Mouse (Mus musculus): ENCODE measurements around the gene Meis3. TPM values are rescaled to one million over a fixed set of nuclear protein-coding genes. Genes with fewer than 3 reads are reported as not detected.

Meis3 gene
- polyA plus RNA-seq, 1 experiment, result 4.5 TPM

- no peak overlapping the region for H3K27ac ChIP-seq (ENCODE audit: insufficient read depth, low read length)
- H3K9ac ChIP-seq (ENCODE audit: low read depth, poor library complexity, severe bottlenecking), result no peak overlapping the region
- no peaks in the 10 kb centered on the region for H3K4me1 ChIP-seq (ENCODE audit: control insufficient read depth, insufficient read depth, low read length)
- TF ChIP-seq POLR2A (IDR thresholded peaks at IDR 0.05; ENCODE audit: insufficient read depth, low read length) (no peak), CTCF (IDR thresholded peaks at IDR 0.05; ENCODE audit: low read depth, low read length) (no peak), EP300 (IDR thresholded peaks at IDR 0.05; ENCODE audit: insufficient read depth, low read depth, low read length) (no peak)
- H3K9me3 ChIP-seq (replicated peaks; ENCODE audit: control insufficient read depth, insufficient read depth, low read length, poor library complexity, severe bottlenecking), result no peaks in the 10 kb centered on the region
- no peaks in the 10 kb centered on the region for H3K27me3 ChIP-seq (ENCODE audit: control insufficient read depth, insufficient read depth, low read length, poor library complexity, severe bottlenecking)
- no peak overlapping the region for H3K4me3 ChIP-seq (ENCODE audit: low read depth, low read length)
- no peaks in the 10 kb centered on the region for H3K36me3 ChIP-seq (ENCODE audit: control insufficient read depth, insufficient read depth, low read length, poor library complexity, severe bottlenecking)
These were observed 12.6 kb downstream of the Meis3 start for GRCm38 (mm10) chr7:16187494-16187893.

GRCm38 (mm10) chr7:16192315-16192714 lies 17.4 kb downstream of the Meis3 start:
- Histone ChIP-seq H3K9me3 (replicated peaks; ENCODE audit: control insufficient read depth, insufficient read depth, low read length, poor library complexity, severe bottlenecking) (no peaks in the 10 kb centered on the region), H3K27ac (ENCODE audit: insufficient read depth, low read length) (no peak overlapping the region), H3K9ac (ENCODE audit: low read depth, poor library complexity, severe bottlenecking) (no peak overlapping the region), H3K4me1 (ENCODE audit: control insufficient read depth, insufficient read depth, low read length) (no peaks in the 10 kb centered on the region), H3K27me3 (ENCODE audit: control insufficient read depth, insufficient read depth, low read length, poor library complexity, severe bottlenecking) (no peaks in the 10 kb centered on the region), H3K4me3 (ENCODE audit: low read depth, low read length) (no peak overlapping the region), H3K36me3 (ENCODE audit: control insufficient read depth, insufficient read depth, low read length, poor library complexity, severe bottlenecking) (no peaks in the 10 kb centered on the region)
- no peak for TF ChIP-seq EP300 (IDR thresholded peaks at IDR 0.05; ENCODE audit: insufficient read depth, low read depth, low read length)
- TF ChIP-seq CTCF (IDR thresholded peaks at IDR 0.05; ENCODE audit: low read depth, low read length), result peak; percentile 63

- H3K27ac ChIP-seq (ENCODE audit: insufficient read depth, low read length), result no peak overlapping the region
- no peaks in the 10 kb centered on the region for H3K36me3 ChIP-seq (ENCODE audit: control insufficient read depth, insufficient read depth, low read length, poor library complexity, severe bottlenecking)
- H3K9me3 ChIP-seq (replicated peaks; ENCODE audit: control insufficient read depth, insufficient read depth, low read length, poor library complexity, severe bottlenecking), result no peaks in the 10 kb centered on the region
- H3K27me3 ChIP-seq (ENCODE audit: control insufficient read depth, insufficient read depth, low read length, poor library complexity, severe bottlenecking), result no peaks in the 10 kb centered on the region
- H3K9ac ChIP-seq (ENCODE audit: low read depth, poor library complexity, severe bottlenecking), result no peak overlapping the region
- TF ChIP-seq EP300 (IDR thresholded peaks at IDR 0.05; ENCODE audit: insufficient read depth, low read depth, low read length) (no peak), CTCF (IDR thresholded peaks at IDR 0.05; ENCODE audit: low read depth, low read length) (no peak), POLR2A (IDR thresholded peaks at IDR 0.05; ENCODE audit: insufficient read depth, low read length) (no peak)
- no peak overlapping the region for H3K4me3 ChIP-seq (ENCODE audit: low read depth, low read length)
- no peaks in the 10 kb centered on the region for H3K4me1 ChIP-seq (ENCODE audit: control insufficient read depth, insufficient read depth, low read length)
These were observed 18.8 kb downstream of the Meis3 start for GRCm38 (mm10) chr7:16193702-16194101.

- H3K27ac ChIP-seq (ENCODE audit: insufficient read depth, low read length), result no peak overlapping the region
- no peaks in the 10 kb centered on the region for H3K4me1 ChIP-seq (ENCODE audit: control insufficient read depth, insufficient read depth, low read length)
- no peaks in the 10 kb centered on the region for H3K9me3 ChIP-seq (replicated peaks; ENCODE audit: control insufficient read depth, insufficient read depth, low read length, poor library complexity, severe bottlenecking)
- no peaks in the 10 kb centered on the region for H3K36me3 ChIP-seq (ENCODE audit: control insufficient read depth, insufficient read depth, low read length, poor library complexity, severe bottlenecking)
- H3K4me3 ChIP-seq (ENCODE audit: low read depth, low read length), result no peak overlapping the region
- H3K27me3 ChIP-seq (ENCODE audit: control insufficient read depth, insufficient read depth, low read length, poor library complexity, severe bottlenecking), result no peaks in the 10 kb centered on the region
- TF ChIP-seq EP300 (IDR thresholded peaks at IDR 0.05; ENCODE audit: insufficient read depth, low read depth, low read length) (no peak), CTCF (IDR thresholded peaks at IDR 0.05; ENCODE audit: low read depth, low read length) (no peak), POLR2A (IDR thresholded peaks at IDR 0.05; ENCODE audit: insufficient read depth, low read length) (no peak)
- no peak overlapping the region for H3K9ac ChIP-seq (ENCODE audit: low read depth, poor library complexity, severe bottlenecking)
These were observed 21.7 kb downstream of the Meis3 start for GRCm38 (mm10) chr7:16196616-16197015.

DNA sequence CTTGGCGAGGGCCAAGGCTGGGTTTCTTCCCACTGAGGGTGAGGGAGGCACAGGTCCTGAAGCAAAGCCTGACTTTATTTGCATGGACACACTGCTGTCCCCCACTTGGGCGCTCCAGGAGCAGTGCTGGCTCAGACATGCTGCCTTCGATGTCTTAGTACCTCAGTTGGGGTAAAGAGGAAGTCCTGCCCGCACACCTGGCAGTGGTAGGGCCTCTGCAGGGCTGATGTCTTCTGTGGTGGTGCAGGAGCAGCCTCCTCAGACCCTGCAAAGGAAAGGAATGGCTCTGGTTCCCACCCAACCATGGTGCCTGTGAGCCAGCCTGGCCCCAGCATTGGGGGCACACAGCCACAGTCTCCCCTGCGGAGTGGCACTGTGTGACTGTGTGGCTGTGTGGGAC lies 22.3 kb downstream of the Meis3 start:
- Histone ChIP-seq H3K27ac (ENCODE audit: insufficient read depth, low read length) (no peak overlapping the region), H3K9ac (ENCODE audit: low read depth, poor library complexity, severe bottlenecking) (no peak overlapping the region), H3K9me3 (replicated peaks; ENCODE audit: control insufficient read depth, insufficient read depth, low read length, poor library complexity, severe bottlenecking) (no peaks in the 10 kb centered on the region), H3K4me1 (ENCODE audit: control insufficient read depth, insufficient read depth, low read length) (no peaks in the 10 kb centered on the region), H3K36me3 (ENCODE audit: control insufficient read depth, insufficient read depth, low read length, poor library complexity, severe bottlenecking) (no peaks in the 10 kb centered on the region), H3K4me3 (ENCODE audit: low read depth, low read length) (no peak overlapping the region), H3K27me3 (ENCODE audit: control insufficient read depth, insufficient read depth, low read length, poor library complexity, severe bottlenecking) (no peaks in the 10 kb centered on the region)
- no peak for TF ChIP-seq POLR2A (IDR thresholded peaks at IDR 0.05; ENCODE audit: insufficient read depth, low read length)
- TF ChIP-seq CTCF (IDR thresholded peaks at IDR 0.05; ENCODE audit: low read depth, low read length), result no peak
- TF ChIP-seq EP300 (IDR thresholded peaks at IDR 0.05; ENCODE audit: insufficient read depth, low read depth, low read length), result no peak

GRCm38 (mm10) chr7:16198540-16198939 lies 23.6 kb downstream of the Meis3 start:
- Histone ChIP-seq H3K4me1 (ENCODE audit: control insufficient read depth, insufficient read depth, low read length) (no peaks in the 10 kb centered on the region), H3K9ac (ENCODE audit: low read depth, poor library complexity, severe bottlenecking) (no peak overlapping the region), H3K36me3 (ENCODE audit: control insufficient read depth, insufficient read depth, low read length, poor library complexity, severe bottlenecking) (no peaks in the 10 kb centered on the region), H3K4me3 (ENCODE audit: low read depth, low read length) (no peak overlapping the region), H3K9me3 (replicated peaks; ENCODE audit: control insufficient read depth, insufficient read depth, low read length, poor library complexity, severe bottlenecking) (no peaks in the 10 kb centered on the region), H3K27me3 (ENCODE audit: control insufficient read depth, insufficient read depth, low read length, poor library complexity, severe bottlenecking) (no peaks in the 10 kb centered on the region), H3K27ac (ENCODE audit: insufficient read depth, low read length) (no peak overlapping the region)
- no peak for TF ChIP-seq EP300 (IDR thresholded peaks at IDR 0.05; ENCODE audit: insufficient read depth, low read depth, low read length)
